Mouse (Mus musculus) hindlimb bud, embryonic 11.5 days (tissue): Measurements from ENCODE around the gene Ppp1r27.
"Not testable (repeated sequence)": the region's sequence is repeated elsewhere in the genome, so short reads cannot be mapped to it uniquely, and the experiment has no call there.

Experiments
- DNase-seq: peaks from one replicate; pipeline ENCODE4 v3.0.0-alpha.2; 2012; ENCODE audit warnings: low read depth, low spot score; ENCODE audit errors: extremely low spot score

Gene Ppp1r27

DNA sequence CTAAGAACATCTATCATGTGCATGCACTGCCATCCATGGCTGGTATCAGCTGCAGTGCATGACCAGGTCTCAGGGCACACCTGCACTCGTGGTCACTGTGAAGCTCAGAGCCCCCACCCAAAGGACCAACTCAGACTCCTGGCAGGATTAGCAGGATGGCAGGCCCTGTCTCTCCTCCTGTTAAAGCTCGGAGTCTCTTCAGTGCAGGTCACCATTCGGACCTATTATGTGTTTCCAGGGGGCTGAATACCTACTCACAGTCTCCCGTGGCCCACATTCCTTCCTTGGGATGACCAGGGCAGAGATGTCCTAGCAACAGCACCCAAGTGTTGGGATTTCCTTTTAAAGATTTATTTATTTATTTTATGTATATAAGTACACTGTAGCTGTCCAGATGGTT lies 33.8 kb downstream of the Ppp1r27 start:
- DNase-seq: no peak

GRCm38 (mm10) chr11:120515611-120516010 lies 35.3 kb downstream of the Ppp1r27 start:
- peak; percentile 66 for DNase-seq

GRCm38 (mm10) chr11:120514262-120514661 lies 36.7 kb downstream of the Ppp1r27 start:
- DNase-seq: not testable (repeated sequence)

- DNase-seq: no peak
Measured at GRCm38 (mm10) chr11:120512790-120513453, 38.0 kb downstream of the Ppp1r27 start.

DNA sequence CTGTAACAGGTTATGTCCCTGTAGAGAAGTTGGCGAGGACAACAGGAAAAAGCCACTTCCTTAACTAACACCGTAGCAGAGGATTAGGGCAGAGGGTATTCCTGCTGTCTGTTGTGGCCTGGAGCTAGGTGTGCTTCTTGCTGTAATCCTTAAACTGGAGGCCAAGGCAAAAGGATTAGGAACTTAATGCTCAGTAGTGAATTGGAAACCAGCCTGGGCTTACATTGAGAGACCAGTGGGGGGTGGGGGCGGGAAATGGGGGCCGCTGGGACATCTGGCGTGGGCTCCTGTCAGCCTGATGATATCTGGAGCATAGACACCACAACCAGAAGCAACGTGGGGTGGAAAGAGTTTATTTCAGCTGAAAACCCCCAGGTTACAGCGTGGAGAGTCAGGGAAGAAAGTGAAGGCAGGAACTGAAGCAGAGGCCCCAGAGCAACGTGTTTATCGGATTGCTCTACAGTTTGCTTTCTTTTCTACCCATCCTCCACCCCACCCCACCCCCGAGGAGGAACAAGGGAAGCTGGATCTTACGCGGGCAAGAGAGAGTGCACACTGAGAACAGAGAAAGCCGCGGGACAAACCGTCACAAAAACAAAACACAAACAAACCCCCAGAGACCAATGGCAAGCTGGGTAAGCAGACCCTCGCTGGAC lies 40.4 kb downstream of the Ppp1r27 start:
- DNase-seq: no peak

- no peak for DNase-seq
Measured at GRCm38 (mm10) chr11:120509940-120510339, 41.0 kb downstream of the Ppp1r27 start.

- DNase-seq: no peak
Measured at GRCm38 (mm10) chr11:120508290-120508870, 42.6 kb downstream of the Ppp1r27 start.

DNA sequence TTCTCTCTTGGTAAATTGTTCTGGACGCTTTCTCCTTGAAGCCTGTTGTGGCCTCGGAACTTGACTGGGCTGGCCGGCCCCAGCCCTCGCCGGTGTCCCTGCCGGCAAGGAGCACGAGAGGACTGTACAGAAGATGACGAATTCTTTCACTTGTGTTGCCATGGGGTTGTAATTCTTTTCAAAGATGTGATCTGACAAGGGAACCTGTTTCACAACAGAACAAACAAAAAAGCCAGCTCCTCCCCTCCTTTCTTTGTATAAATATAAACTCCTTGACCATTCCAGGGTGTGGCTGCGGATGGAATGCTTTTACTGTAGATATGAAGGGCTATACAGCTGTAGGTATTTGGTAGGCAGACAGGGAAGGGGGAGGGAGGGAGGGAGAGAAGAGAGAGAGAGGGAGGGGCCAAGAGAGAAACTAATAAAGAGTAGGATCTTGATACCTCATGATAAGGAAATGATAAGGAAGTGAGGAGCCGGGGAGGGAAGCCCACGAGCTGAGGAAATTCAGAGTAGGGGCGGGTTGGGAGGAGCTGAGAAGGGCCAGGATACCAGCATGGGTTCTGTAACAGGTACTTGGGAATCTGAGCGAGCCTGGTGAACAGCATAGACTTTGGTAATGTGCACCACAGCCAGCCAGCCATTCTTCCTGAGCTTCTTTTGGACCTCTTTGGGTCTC lies 43.2 kb downstream of the Ppp1r27 start:
- no peak for DNase-seq

DNA sequence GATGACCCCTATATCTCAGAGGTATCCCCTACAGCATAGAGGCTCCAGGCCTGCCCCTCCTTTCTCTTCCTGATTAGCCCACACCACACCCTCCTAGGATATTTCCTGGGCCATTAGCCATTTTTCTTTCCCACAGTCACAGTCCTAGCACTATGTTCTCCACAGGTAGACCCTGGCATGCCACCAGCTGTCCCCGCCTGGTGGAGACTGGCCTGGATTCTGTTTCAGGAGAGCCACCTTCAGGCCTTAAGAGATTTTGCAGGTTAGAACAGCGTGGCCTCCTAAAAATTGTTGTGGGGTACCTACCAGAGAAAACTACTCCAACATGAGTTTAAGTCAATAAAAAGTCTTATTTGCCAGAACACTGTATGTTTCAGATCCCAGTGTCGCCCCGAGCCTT lies 44.0 kb downstream of the Ppp1r27 start:
- no peak for DNase-seq

GRCm38 (mm10) chr11:120505661-120506060 lies 45.3 kb downstream of the Ppp1r27 start:
- DNase-seq: no peak

DNA sequence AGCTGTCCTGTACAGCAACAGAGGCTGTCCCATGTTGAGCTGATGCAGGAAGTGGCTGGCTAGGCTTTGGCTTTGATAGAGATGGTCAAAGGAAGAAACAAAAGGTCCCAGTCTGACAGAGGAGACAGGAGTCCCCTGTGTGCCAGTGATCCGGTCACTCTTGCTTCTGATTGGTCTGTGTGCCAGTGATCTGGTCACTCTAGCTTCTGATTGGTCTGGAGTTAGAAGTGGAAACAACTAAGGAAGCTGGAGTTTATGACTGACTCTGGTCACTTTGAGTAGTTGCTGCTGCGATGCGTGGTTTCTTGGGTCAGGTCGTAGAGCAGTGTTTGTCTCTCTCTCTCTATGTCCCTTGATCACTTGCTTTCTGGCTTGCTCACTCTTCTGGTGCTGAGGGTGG lies 49.2 kb downstream of the Ppp1r27 start:
- no peak for DNase-seq

DNA sequence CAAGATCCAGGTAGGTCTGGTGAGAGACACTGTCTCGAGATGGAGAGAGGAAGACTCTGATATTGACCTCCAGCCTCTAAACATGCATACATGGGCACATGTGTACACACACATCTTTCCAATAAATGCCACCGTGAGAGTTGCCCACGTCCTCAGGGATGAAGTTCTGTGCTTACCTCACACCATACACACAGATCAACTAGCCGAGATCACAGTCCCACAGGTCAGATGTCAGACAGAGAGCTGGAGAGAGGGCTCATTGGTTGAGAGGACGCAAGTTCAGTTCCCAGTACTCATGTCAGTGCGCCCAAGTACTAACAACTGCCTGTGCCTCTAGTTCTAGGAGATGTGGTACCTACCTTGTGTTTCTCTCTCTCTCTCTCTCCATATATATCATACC lies 49.9 kb downstream of the Ppp1r27 start:
- DNase-seq: no peak

DNA sequence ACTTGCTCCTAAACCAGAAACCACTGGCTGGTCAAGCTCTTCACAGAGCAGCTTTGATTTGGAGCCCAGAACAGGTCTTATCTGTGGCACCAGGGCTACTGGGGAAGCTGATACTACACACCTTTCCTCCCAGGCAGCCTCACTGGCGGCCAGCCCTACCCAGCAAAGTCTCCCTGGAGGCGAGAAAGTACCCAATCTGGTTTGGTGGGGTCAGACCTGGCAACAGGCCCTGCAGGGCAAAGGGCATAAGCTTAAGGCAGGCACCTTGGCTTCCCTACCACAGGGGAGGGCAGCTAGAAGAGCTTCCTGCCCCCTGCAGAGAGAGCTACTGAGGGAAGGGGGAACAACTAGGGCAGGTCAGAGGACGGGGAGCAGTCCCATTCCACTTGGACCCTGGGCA lies 50.6 kb downstream of the Ppp1r27 start:
- no peak for DNase-seq
